Mouse (Mus musculus) hindbrain, embryonic 12.5 days (tissue): Measurements from ENCODE around the gene Serpinb9d. TPM values are rescaled to one million over a fixed set of nuclear protein-coding genes. Genes with fewer than 3 reads are reported as not detected.
"Not testable (repeated sequence)": the region's sequence is repeated elsewhere in the genome, so short reads cannot be mapped to it uniquely, and the experiment has no call there.

Experiments
- ATAC-seq: fragments of 200-750 bp; cut with Nextera tagmentation; 2 replicates; pipeline ENCODE4 v1.8.0; 2017; ENCODE audit warnings: moderate TSS enrichment; ENCODE audit not compliant: low FRiP score
- H3K27ac ChIP-seq: fragments of 300-500 bp; sonication (generic); 2 replicates; pipeline ENCODE4 v1.5.1; 2016; ENCODE audit warnings: mild to moderate bottlenecking
- H3K27me3 ChIP-seq: fragments of 300-500 bp; sonication (generic); 2 replicates; pipeline ENCODE4 v1.6.1; 2016; ENCODE audit warnings: mild to moderate bottlenecking
- H3K36me3 ChIP-seq: fragments of 300-500 bp; sonication (generic); 2 replicates; pipeline ENCODE4 v1.6.1; 2016; ENCODE audit warnings: mild to moderate bottlenecking
- H3K4me1 ChIP-seq: fragments of 300-500 bp; sonication (generic); 2 replicates; pipeline ENCODE4 v1.6.1; 2016
- H3K4me2 ChIP-seq: fragments of 300-500 bp; sonication (generic); replicated peaks from 2 replicates; pipeline ENCODE4 v1.6.1; 2016; ENCODE audit warnings: mild to moderate bottlenecking
- H3K4me3 ChIP-seq: fragments of 300-500 bp; sonication (generic); 2 replicates; pipeline ENCODE4 v1.5.1; 2016; ENCODE audit warnings: mild to moderate bottlenecking
- H3K9ac ChIP-seq: fragments of 300-500 bp; sonication (generic); 2 replicates; pipeline ENCODE4 v1.6.1; 2016; ENCODE audit warnings: mild to moderate bottlenecking, moderate library complexity
- H3K9me3 ChIP-seq: fragments of 300-500 bp; sonication (generic); replicated peaks from 2 replicates; pipeline ENCODE4 v1.6.1; 2016; ENCODE audit warnings: mild to moderate bottlenecking
- WGBS: fragments of 180-500 bp; shearing (Covaris S2); methylation state at CpG from one replicate; pipeline ENCODE4 v1.1.7; 2016; 5-methylcytosine and 5-hydroxymethylcytosine counted together
- polyA plus RNA-seq: library from polyadenylated mRNA; unstranded; fragments of >200 nt; fragmentation: Nextera tagmentation; extraction: Ambion mirVana; gene quantifications from 2 replicates; pipeline ENCODE4 v1.2.1, GENCODE M21; 2016

Serpinb9d gene
- polyA plus RNA-seq = not detected in 2 replicates

GRCm38 (mm10) chr13:33192659-33193058 lies at the start of gene Serpinb9d:
TSS of gene Serpinb9d (plus strand) at chr13:33192959.
- H3K4me3 ChIP-seq = no peak within 1 kb of the TSS
- WGBS = 84% methylated on average over 5 of the region's 5 CpGs

GRCm38 (mm10) chr13:33159642-33160041 lies 33.1 kb upstream of the Serpinb9d start, which contains the start of gene Serpinb9c:
TSS of gene Serpinb9c (minus strand) at chr13:33159742.
- Histone ChIP-seq H3K9me3 (no peaks in the 10 kb centered on the region), H3K4me3 (no peak within 1 kb of the TSS), H3K4me1 (no peaks in the 10 kb centered on the region), H3K27me3 (no peaks in the 10 kb centered on the region), H3K9ac (no peak within 1 kb of the TSS), H3K4me2 (no peak within 1 kb of the TSS), H3K27ac (no peak within 1 kb of the TSS), H3K36me3 (no peaks in the 10 kb centered on the region)
- 85% methylated on average over 4 of the region's 4 CpGs for WGBS
- no peak for ATAC-seq

More at GRCm38 (mm10) chr13:33192659-33193058, at the start of gene Serpinb9d:
- H3K36me3 ChIP-seq = no peaks in the 10 kb centered on the region
- no peaks in the 10 kb centered on the region; the same call in 1 of the 2 replicates for H3K9me3 ChIP-seq
- no peak within 1 kb of the TSS for H3K4me2 ChIP-seq
- H3K27me3 ChIP-seq = no peaks in the 10 kb centered on the region
- H3K9ac ChIP-seq = no peak within 1 kb of the TSS
- ATAC-seq = no peak
- H3K4me1 ChIP-seq = no peaks in the 10 kb centered on the region
- H3K27ac ChIP-seq = no peak within 1 kb of the TSS

GRCm38 (mm10) chr13:33190486-33190885 lies 2.3 kb upstream of the Serpinb9d start:
- H3K4me2 ChIP-seq, H3K27ac ChIP-seq, H3K9me3 ChIP-seq, H3K36me3 ChIP-seq, H3K27me3 ChIP-seq, H3K4me1 ChIP-seq, ATAC-seq, H3K9ac ChIP-seq, H3K4me3 ChIP-seq: not testable (repeated sequence)
- 88% methylated on average over 1 of the region's 1 CpGs for WGBS

GRCm38 (mm10) chr13:33199740-33200139 lies 7.0 kb downstream of the Serpinb9d start:
- no peak overlapping the region for H3K4me2 ChIP-seq
- H3K4me3 ChIP-seq = no peak overlapping the region
- H3K36me3 ChIP-seq = no peaks in the 10 kb centered on the region
- no peak overlapping the region for H3K9ac ChIP-seq
- H3K27me3 ChIP-seq = no peaks in the 10 kb centered on the region
- H3K9me3 ChIP-seq = 0 out of 2 replicates have a peak, but pooled peaks cover 3% of the 10 kb centered on the region
- no peaks in the 10 kb centered on the region for H3K4me1 ChIP-seq
- no peak for ATAC-seq
- H3K27ac ChIP-seq = no peak overlapping the region
- WGBS = 64% methylated on average over 2 of the region's 2 CpGs

DNA sequence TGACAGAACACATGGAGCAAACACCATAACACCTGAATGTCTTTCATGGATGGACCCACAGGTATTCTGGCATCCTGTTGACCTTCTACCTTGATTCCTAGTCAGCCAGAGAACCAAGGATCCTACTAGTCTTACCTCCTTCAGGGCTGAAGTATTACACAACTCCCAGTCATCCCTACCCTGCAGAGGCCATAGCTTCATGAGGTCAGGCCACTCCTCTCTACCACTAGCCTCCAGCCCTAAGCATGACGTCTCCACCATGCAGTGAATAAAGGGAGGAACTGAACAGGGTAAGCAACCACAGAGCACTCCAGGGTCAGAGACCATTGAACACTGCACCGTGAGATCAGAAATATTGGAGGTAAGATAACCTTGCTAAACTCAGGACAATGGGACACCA lies 56.6 kb downstream of the Serpinb9d start, which contains the start of gene Serpinb9e:
Serpinb9e (plus strand) TSS at position 301 of the 400 bp plus-strand sequence.
- H3K36me3 ChIP-seq, H3K4me3 ChIP-seq, H3K4me2 ChIP-seq, H3K9ac ChIP-seq, ATAC-seq, H3K9me3 ChIP-seq, H3K4me1 ChIP-seq, H3K27ac ChIP-seq, H3K27me3 ChIP-seq: not testable (repeated sequence)
- 85% methylated on average over 2 of the region's 2 CpGs for WGBS

Other genes starting within 250 kb of the Serpinb9d start
- 0.88 and 1.4 TPM in 2 replicates for gene Serpinb6b, start 227.8 kb upstream of the Serpinb9d start, polyA plus RNA-seq
- gene Serpinb9, start 189.7 kb upstream of the Serpinb9d start, polyA plus RNA-seq = 1.5 and 1.8 TPM in 2 replicates
- gene Serpinb9b, start 165.5 kb upstream of the Serpinb9d start, polyA plus RNA-seq = 0.10 and 0.31 TPM in 2 replicates
- 4.9 and 6.1 TPM in 2 replicates for gene Serpinb1b, start 114.4 kb upstream of the Serpinb9d start, polyA plus RNA-seq
- not detected in 2 replicates for gene Serpinb9c, start 33.2 kb upstream of the Serpinb9d start, polyA plus RNA-seq
- not detected in 2 replicates for gene Serpinb9e, start 56.7 kb downstream of the Serpinb9d start, polyA plus RNA-seq
- not detected in 2 replicates for gene Serpinb9f, start 131.1 kb downstream of the Serpinb9d start, polyA plus RNA-seq
- gene Gm11397, start 202.8 kb downstream of the Serpinb9d start, polyA plus RNA-seq = not detected in 2 replicates